Mouse (Mus musculus): Measurements from ENCODE around the gene Hp.
A peak's percentile ranks its signal among the peaks of the same experiment; 100 is the strongest.

Hp gene

DNA sequence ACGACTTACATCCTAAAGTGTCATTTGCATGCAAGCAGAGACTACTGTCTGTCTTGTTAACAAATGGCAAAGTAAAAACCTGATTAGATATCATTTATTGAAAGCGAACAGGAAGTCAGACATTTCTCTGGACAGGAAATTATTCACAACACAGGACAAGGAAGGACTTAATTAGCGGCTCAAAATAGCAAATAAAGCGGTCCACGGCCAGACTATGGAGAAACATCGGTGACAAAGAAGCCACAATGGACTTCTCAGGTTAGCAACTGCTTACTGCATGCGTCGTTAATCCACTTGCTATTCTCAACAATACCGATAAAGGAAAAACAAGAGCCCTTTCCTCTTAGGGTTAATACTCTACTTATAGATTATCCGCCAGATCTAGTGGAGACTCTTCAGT, 14.2 kb downstream of the Hp start:
- no peak for DNase-seq (ENCODE audit: inconsistent age in 2 of 2, low spot score in 1 of 2)

DNA sequence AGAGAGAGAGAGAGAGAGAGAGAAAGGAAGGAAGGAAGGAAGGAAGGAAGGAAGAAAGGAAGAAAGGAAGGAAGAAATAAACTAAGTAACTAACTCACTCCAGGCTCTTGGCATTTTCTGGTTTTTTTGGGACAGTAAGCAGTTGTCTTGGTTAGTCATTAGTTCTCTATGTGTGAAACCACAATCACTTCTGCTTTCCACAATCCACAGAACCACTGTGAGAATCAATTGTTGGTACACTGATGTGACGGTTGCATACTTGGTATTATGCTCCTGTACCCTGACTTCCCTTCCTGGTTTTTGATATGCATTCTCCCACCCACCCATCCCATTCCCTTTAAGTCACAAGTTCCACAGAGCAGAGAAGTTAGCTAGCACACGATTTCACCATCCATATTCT, 15.1 kb downstream of the Hp start:
- no peak for DNase-seq (ENCODE audit: inconsistent age in 2 of 2, low spot score in 1 of 2)

DNA sequence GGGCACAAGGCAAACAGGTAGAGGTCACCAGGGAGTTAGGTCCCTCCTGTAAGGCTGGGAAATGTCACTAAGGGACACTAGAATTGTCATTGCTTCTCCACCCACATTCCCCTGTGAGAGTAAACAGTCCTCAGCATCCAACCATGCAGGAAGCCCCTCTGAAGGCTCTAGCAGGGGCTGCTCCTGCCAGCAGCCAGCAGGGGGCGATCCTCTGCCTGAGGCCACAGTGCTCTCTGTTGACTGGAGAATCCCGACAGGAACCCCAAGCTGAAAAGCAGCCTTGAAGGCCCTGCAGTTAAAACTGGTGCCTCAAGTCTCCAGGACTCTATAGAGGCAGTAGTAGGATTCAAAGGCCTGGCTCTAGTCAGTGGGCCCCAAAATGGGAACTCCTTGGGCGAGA, 27.3 kb downstream of the Hp start:
- no peak for DNase-seq (ENCODE audit: inconsistent age in 2 of 2, low spot score in 1 of 2)

DNA sequence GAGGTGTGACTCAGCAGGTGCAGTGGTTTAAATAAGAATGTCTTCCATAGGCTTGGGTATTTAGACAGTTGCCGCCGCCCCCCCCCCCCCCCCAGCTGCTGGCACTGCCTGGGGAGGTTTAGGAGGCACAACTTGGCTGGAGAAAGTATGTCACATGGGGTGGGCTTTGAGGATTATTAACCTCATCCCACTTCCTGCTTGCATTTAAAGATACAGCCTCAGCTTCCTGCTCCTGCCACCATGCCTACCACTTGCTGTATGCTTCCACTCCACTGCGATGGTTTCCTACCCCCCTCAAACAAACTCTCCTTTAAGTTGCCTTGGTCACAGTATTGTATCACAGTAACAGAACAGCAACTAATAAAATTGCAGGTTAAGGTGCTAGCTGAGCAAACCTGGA, 34.9 kb downstream of the Hp start:
- no peak for DNase-seq (ENCODE audit: inconsistent age in 2 of 2, low spot score in 1 of 2)

DNA sequence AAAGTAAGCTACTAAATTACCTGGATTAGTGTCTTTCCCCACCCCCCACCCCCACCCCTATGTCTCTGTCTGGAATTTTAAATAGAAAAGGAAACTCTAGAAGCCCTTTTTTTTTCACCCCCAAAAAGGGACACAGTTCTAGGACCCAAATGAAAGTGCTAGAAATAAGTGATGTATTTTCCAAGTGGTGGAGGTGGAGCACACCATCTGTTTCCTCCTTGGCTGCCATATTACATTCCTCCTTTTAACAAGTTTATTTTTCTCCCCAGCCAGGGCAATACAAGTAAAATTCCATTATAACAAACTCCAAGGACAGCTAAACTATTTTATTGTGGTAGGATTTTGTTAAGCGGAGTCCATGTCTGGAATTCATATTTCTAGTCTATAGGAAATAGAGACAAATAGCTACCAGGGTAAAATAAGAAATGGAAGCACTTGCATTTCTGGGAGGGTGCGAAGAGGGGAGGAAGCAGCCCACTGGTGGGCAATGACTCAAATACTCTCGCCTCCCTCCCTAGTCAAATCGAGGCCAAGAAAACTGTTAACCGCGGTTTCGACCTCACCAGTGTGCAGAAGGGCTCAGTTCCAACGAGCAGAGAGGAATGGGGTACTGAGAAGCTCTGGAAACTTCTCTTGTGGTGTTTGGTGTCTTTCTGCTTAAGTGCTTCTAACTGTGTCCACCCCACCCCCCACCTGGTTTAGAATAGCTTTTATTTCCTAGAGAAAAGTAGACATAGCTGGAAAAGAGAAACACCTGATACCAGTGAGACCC, 36.0 kb downstream of the Hp start:
- no peak for DNase-seq (ENCODE audit: inconsistent age in 2 of 2, low spot score in 1 of 2)

DNA sequence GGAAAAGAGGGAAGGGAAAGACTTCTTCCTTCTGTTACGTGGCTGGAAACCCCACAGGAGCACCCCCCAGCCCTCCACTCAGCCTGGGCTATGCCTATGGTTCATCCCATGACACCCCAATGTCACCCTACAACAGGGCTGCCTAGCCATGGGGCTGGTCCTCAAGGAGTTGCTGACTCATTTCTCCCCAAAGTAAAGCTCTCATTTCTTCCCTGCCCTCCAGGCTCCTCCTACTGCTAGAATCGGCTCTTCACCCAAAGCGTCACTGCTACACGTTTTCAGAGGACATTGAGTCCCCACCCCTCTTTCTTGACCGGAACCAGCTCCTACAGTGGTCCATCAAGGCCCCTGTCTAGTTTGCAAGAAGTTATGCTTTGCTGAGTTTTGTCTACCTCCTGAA, 36.8 kb downstream of the Hp start:
- DNase-seq (ENCODE audit: inconsistent age in 2 of 2, low spot score in 1 of 2) = no peak

DNA sequence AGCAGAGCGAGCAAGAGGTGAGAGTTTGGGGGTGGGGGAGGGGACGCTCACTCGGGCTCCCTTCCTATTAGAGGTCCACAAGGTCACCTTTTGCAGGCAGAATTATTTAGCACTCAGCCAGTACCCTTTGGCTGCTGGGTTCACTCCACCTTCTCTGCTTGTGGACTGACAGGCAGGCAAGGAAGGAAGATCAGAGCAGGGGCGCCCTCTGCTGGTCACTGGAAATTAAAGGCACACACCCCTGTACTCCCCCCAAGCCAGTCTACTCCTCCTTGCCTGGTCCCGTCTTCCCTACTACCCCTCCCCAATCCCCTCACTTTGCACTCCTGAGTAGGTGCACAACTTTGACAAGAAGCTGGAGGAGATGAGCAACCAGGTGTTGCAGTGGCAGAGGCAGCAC, 42.3 kb downstream of the Hp start:
- DNase-seq (ENCODE audit: inconsistent age in 2 of 2, low spot score in 1 of 2) = peak; percentile 63 to 91

DNA sequence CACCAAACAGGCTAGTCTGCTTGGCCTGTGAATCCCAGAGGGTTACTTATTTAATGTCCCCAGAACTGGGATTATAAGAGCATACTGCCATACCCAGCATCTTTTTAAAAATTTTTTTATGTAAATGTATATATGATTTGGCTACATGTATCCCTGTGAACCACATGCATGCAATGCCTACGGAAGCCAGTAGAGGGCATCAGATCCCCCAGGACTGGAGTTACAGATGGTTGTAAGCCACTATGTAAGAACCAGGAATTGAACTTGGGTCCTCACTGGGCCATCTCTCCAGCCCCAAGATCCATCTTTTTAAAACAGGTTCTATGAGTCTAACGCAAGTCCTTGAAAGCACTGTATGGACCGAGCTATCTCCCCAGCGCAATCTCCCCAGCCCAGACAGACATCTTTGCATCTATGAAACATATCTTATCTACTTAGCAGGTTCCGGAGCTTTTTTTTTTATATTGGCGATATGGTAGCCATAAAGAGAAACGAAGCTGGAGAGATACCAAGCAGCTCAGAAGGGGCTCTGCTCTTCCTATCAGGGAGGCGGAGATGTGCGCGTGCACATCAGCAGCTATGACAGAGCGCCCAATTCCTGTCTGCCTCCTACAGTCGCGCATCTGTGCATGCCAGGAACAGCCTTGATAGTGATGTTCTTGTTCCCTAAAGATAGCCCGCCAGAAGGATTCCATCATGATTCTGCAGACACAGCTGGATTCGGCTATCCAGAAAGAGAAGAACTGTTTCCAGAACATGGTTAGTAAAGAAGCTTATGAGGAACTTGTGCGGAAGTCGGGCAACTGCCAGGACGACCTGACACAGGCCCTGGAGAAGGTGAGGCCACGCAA, 43.6 kb downstream of the Hp start:
- DNase-seq (ENCODE audit: inconsistent age in 2 of 2, low spot score in 1 of 2) = peak; percentile 19 to 76

Measured in adrenal gland, adult (tissue).